Mouse (Mus musculus): ENCODE results near the gene Rps5. TPM values are rescaled to one million over a fixed set of nuclear protein-coding genes. Genes with fewer than 3 reads are reported as not detected.
"Not testable (repeated sequence)": the region's sequence is repeated elsewhere in the genome, so short reads cannot be mapped to it uniquely, and the experiment has no call there.

The Rps5 gene
- 800 and 844 TPM in 2 replicates for polyA plus RNA-seq (2014; fragmentation: Nextera tagmentation; extraction: Ambion mirVana)

GRCm38 (mm10) chr7:12921705-12922465 is at the start of gene Rps5:
TSS of gene Rps5 (plus strand) at chr7:12922290.
- peak; percentile 98 for ATAC-seq (replicated peaks; ENCODE audit: low FRiP score)
- peak within 1 kb of the TSS; percentile 92 for H3K4me2 ChIP-seq (ENCODE audit: low read depth, low read length, severe bottlenecking)
- H3K9me3 ChIP-seq (ENCODE audit: control insufficient read depth, low read length) = no peaks in the 10 kb centered on the region
- under 1% methylated on average over 55 of the region's 55 CpGs for WGBS
- H3K4me3 ChIP-seq (ENCODE audit: low read depth, low read length) = peak within 1 kb of the TSS; percentile 86
- peak within 1 kb of the TSS; percentile 91 for H3K9ac ChIP-seq (ENCODE audit: low read length)
- H3K4me1 ChIP-seq (replicated peaks; ENCODE audit: control insufficient read depth, insufficient read depth, low read length) = peaks cover 4% of the 10 kb centered on the region; the same call in 1 of the 2 replicates
- peaks cover 21% of the 10 kb centered on the region; the same call in 1 of the 2 replicates for H3K36me3 ChIP-seq (ENCODE audit: control insufficient read depth, insufficient read depth, low read length)
- no peaks in the 10 kb centered on the region; the same call in 1 of the 2 replicates for H3K27me3 ChIP-seq (ENCODE audit: control insufficient read depth, insufficient read depth, low read length)
- peak; percentile 98 for DNase-seq (ENCODE audit: low spot score)
- peak within 1 kb of the TSS; percentile 77 for H3K27ac ChIP-seq (ENCODE audit: low read depth, low read length)

GRCm38 (mm10) chr7:12874301-12874700 is 47.8 kb upstream of the Rps5 start:
- DNase-seq (ENCODE audit: low spot score) (no peak), ATAC-seq (replicated peaks; ENCODE audit: low FRiP score) (no peak)
- H3K9ac ChIP-seq (ENCODE audit: low read length) = no peak overlapping the region
- 29% methylated on average over 3 of the region's 3 CpGs for WGBS
- no peaks in the 10 kb centered on the region for H3K4me1 ChIP-seq (replicated peaks; ENCODE audit: control insufficient read depth, insufficient read depth, low read length)
- H3K36me3 ChIP-seq (ENCODE audit: control insufficient read depth, insufficient read depth, low read length) = no peaks in the 10 kb centered on the region
- no peak overlapping the region for H3K4me3 ChIP-seq (ENCODE audit: low read depth, low read length)
- H3K27ac ChIP-seq (ENCODE audit: low read depth, low read length) = no peak overlapping the region
- no peaks in the 10 kb centered on the region for H3K27me3 ChIP-seq (ENCODE audit: control insufficient read depth, insufficient read depth, low read length)
- peaks cover 2% of the 10 kb centered on the region; the same call in 1 of the 2 replicates for H3K9me3 ChIP-seq (ENCODE audit: control insufficient read depth, low read length)
- H3K4me2 ChIP-seq (ENCODE audit: low read depth, low read length, severe bottlenecking) = no peak overlapping the region

GRCm38 (mm10) chr7:12880036-12880435 is 42.1 kb upstream of the Rps5 start:
- no peak overlapping the region for H3K4me2 ChIP-seq (ENCODE audit: low read depth, low read length, severe bottlenecking)

GRCm38 (mm10) chr7:12880497-12880896 is 41.6 kb upstream of the Rps5 start:
- DNase-seq (ENCODE audit: low spot score); H3K27ac ChIP-seq (ENCODE audit: low read depth, low read length); H3K9me3 ChIP-seq (ENCODE audit: control insufficient read depth, low read length); H3K27me3 ChIP-seq (ENCODE audit: control insufficient read depth, insufficient read depth, low read length); H3K36me3 ChIP-seq (ENCODE audit: control insufficient read depth, insufficient read depth, low read length); H3K4me1 ChIP-seq (replicated peaks; ENCODE audit: control insufficient read depth, insufficient read depth, low read length): not testable (repeated sequence)
- Histone ChIP-seq H3K4me2 (ENCODE audit: low read depth, low read length, severe bottlenecking) (peak overlapping the region; percentile 73), H3K4me3 (ENCODE audit: low read depth, low read length) (peak overlapping the region; percentile 71), H3K9ac (ENCODE audit: low read length) (peak overlapping the region; percentile 82; the same call in 1 of the 2 replicates)
- WGBS = 45% methylated on average over 8 of the region's 8 CpGs
- peak; percentile 14; the same call in 1 of the 2 replicates for ATAC-seq (replicated peaks; ENCODE audit: low FRiP score)

More at GRCm38 (mm10) chr7:12880036-12880435, 42.1 kb upstream of the Rps5 start:
- no peak overlapping the region for H3K9ac ChIP-seq (ENCODE audit: low read length)
- no peaks in the 10 kb centered on the region for H3K9me3 ChIP-seq (ENCODE audit: control insufficient read depth, low read length)
- H3K4me3 ChIP-seq (ENCODE audit: low read depth, low read length) = no peak overlapping the region
- H3K36me3 ChIP-seq (ENCODE audit: control insufficient read depth, insufficient read depth, low read length) = 0 out of 2 replicates have a peak, but pooled peaks cover 2% of the 10 kb centered on the region
- H3K4me1 ChIP-seq (replicated peaks; ENCODE audit: control insufficient read depth, insufficient read depth, low read length) = no peaks in the 10 kb centered on the region; the same call in 1 of the 2 replicates
- ATAC-seq (replicated peaks; ENCODE audit: low FRiP score) = no peak
- DNase-seq (ENCODE audit: low spot score) = no peak
- no peaks in the 10 kb centered on the region for H3K27me3 ChIP-seq (ENCODE audit: control insufficient read depth, insufficient read depth, low read length)
- no peak overlapping the region for H3K27ac ChIP-seq (ENCODE audit: low read depth, low read length)

- H3K4me1 ChIP-seq (replicated peaks; ENCODE audit: control insufficient read depth, insufficient read depth, low read length) = no peaks in the 10 kb centered on the region; the same call in 1 of the 2 replicates
- H3K4me3 ChIP-seq (ENCODE audit: low read depth, low read length) = peak within 1 kb of the TSS; percentile 71
- H3K9ac ChIP-seq (ENCODE audit: low read length) = peak within 1 kb of the TSS; percentile 82
- ATAC-seq (replicated peaks; ENCODE audit: low FRiP score) (peak; percentile 100), DNase-seq (ENCODE audit: low spot score) (peak; percentile 95)
- WGBS = under 1% methylated on average over 35 of the region's 35 CpGs
- H3K36me3 ChIP-seq (ENCODE audit: control insufficient read depth, insufficient read depth, low read length) = peaks cover 6% of the 10 kb centered on the region; the same call in 1 of the 2 replicates
- H3K9me3 ChIP-seq (ENCODE audit: control insufficient read depth, low read length) = no peaks in the 10 kb centered on the region
- peak within 1 kb of the TSS; percentile 73 for H3K4me2 ChIP-seq (ENCODE audit: low read depth, low read length, severe bottlenecking)
- no peak within 1 kb of the TSS for H3K27ac ChIP-seq (ENCODE audit: low read depth, low read length)
- no peaks in the 10 kb centered on the region for H3K27me3 ChIP-seq (ENCODE audit: control insufficient read depth, insufficient read depth, low read length)
Measured at GRCm38 (mm10) chr7:12880911-12881660, 41.0 kb upstream of the Rps5 start, which contains the start of gene Zfp128. TSS of gene Zfp128 (plus strand) at chr7:12881177.

GRCm38 (mm10) chr7:12886563-12887266 is 35.4 kb upstream of the Rps5 start:
- WGBS = 92% methylated on average over 12 of the region's 12 CpGs
- Histone ChIP-seq H3K27me3 (ENCODE audit: control insufficient read depth, insufficient read depth, low read length) (no peaks in the 10 kb centered on the region), H3K27ac (ENCODE audit: low read depth, low read length) (no peak overlapping the region), H3K9ac (ENCODE audit: low read length) (no peak overlapping the region), H3K4me2 (ENCODE audit: low read depth, low read length, severe bottlenecking) (no peak overlapping the region), H3K4me1 (replicated peaks; ENCODE audit: control insufficient read depth, insufficient read depth, low read length) (no peaks in the 10 kb centered on the region; the same call in 1 of the 2 replicates), H3K9me3 (ENCODE audit: control insufficient read depth, low read length) (no peaks in the 10 kb centered on the region), H3K4me3 (ENCODE audit: low read depth, low read length) (no peak overlapping the region), H3K36me3 (ENCODE audit: control insufficient read depth, insufficient read depth, low read length) (peaks cover 20% of the 10 kb centered on the region; the same call in 1 of the 2 replicates)
- DNase-seq (ENCODE audit: low spot score) = no peak
- ATAC-seq (replicated peaks; ENCODE audit: low FRiP score) = no peak

- H3K4me3 ChIP-seq (ENCODE audit: low read depth, low read length) = no peak overlapping the region
- no peaks in the 10 kb centered on the region for H3K9me3 ChIP-seq (ENCODE audit: control insufficient read depth, low read length)
- no peak overlapping the region for H3K9ac ChIP-seq (ENCODE audit: low read length)
- DNase-seq (ENCODE audit: low spot score) = no peak
- H3K27ac ChIP-seq (ENCODE audit: low read depth, low read length) = no peak overlapping the region
- ATAC-seq (replicated peaks; ENCODE audit: low FRiP score) = no peak
- H3K4me1 ChIP-seq (replicated peaks; ENCODE audit: control insufficient read depth, insufficient read depth, low read length) = no peaks in the 10 kb centered on the region
- peaks cover 20% of the 10 kb centered on the region; the same call in 1 of the 2 replicates for H3K36me3 ChIP-seq (ENCODE audit: control insufficient read depth, insufficient read depth, low read length)
- no peak overlapping the region for H3K4me2 ChIP-seq (ENCODE audit: low read depth, low read length, severe bottlenecking)
- H3K27me3 ChIP-seq (ENCODE audit: control insufficient read depth, insufficient read depth, low read length) = no peaks in the 10 kb centered on the region
- 85% methylated on average over 5 of the region's 5 CpGs for WGBS
Measured at GRCm38 (mm10) chr7:12887585-12887984, 34.5 kb upstream of the Rps5 start.

GRCm38 (mm10) chr7:12890928-12891327 is 31.2 kb upstream of the Rps5 start:
- H3K9ac ChIP-seq (ENCODE audit: low read length) = no peak overlapping the region
- H3K36me3 ChIP-seq (ENCODE audit: control insufficient read depth, insufficient read depth, low read length) = peaks cover 15% of the 10 kb centered on the region; the same call in 1 of the 2 replicates
- no peak overlapping the region for H3K27ac ChIP-seq (ENCODE audit: low read depth, low read length)
- H3K4me3 ChIP-seq (ENCODE audit: low read depth, low read length) = no peak overlapping the region
- WGBS = 93% methylated on average over 14 of the region's 14 CpGs
- no peaks in the 10 kb centered on the region for H3K9me3 ChIP-seq (ENCODE audit: control insufficient read depth, low read length)
- no peaks in the 10 kb centered on the region for H3K27me3 ChIP-seq (ENCODE audit: control insufficient read depth, insufficient read depth, low read length)
- no peak overlapping the region for H3K4me2 ChIP-seq (ENCODE audit: low read depth, low read length, severe bottlenecking)
- no peak for DNase-seq (ENCODE audit: low spot score)
- ATAC-seq (replicated peaks; ENCODE audit: low FRiP score) = no peak
- no peaks in the 10 kb centered on the region for H3K4me1 ChIP-seq (replicated peaks; ENCODE audit: control insufficient read depth, insufficient read depth, low read length)

Data from forebrain, embryonic 11.5 days (tissue).